Comparison of ENCODE assay signal across 9 mouse cellular contexts in genomic region chr9:106288864-106289263, GRCm38 (mm10). TPM values are rescaled to one million over a fixed set of nuclear protein-coding genes. Genes with fewer than 3 reads are reported as not detected.
DNase-seq lines count a peak whose midpoint lies in the region; ATAC-seq and TF ChIP-seq lines count a peak whose summit lies in the region.
"Had no signal": no experiment of that assay in that cellular context is flagged by ENCODE, and none has a peak within 500 bp of the region (broad histone marks: within the 10 kb centered on the region; RNA-seq: fewer than 3 reads in every experiment).

No protein-coding gene starts in this region.

- ATAC-seq in Patski = peak; percentile 67
- ATAC-seq in frontal cortex, adult (ENCODE audit: low TSS enrichment) = peak; percentile 59
- peak; percentile 78 for ATAC-seq in hindbrain, embryonic 14.5 days (ENCODE audit: low FRiP score)

- H3K9me3 ChIP-seq in hindbrain, embryonic 14.5 days (ENCODE audit: control insufficient read depth, low read length) = no peaks in the 10 kb centered on the region
- H3K9me3 ChIP-seq: megakaryocyte, embryonic 14.5 days had no signal

- POLR2A ChIA-PET in Patski (lab: Charles Lee) = interaction anchor here (1.2 kb wide), 1 partner anchor 10 kb away, joined by 3 read pairs; no protein-coding TSS in a partner anchor

- no peak for TF ChIP-seq CTCF in Patski (IDR thresholded peaks at IDR 0.05)

- H3K27ac ChIP-seq in hindbrain, embryonic 14.5 days = no peak overlapping the region

- in situ Hi-C loops in Patski (cut with MboI; ENCODE audit: low pct_unique_long_range_greater_than_20kb) = no loop called here

- no peak overlapping the region for H3K9ac ChIP-seq in hindbrain, embryonic 14.5 days

- DNase-seq in Patski (ENCODE audit: low read depth, low spot score) = no peak
- peak; percentile 75 for DNase-seq in cerebellum, adult 9-11 months
- DNase-seq in hindbrain, embryonic 14.5 days (ENCODE audit: low spot score) = peak; percentile 87
- peak; percentile 82 to 88 for DNase-seq in layer of hippocampus, postnatal 14 days (ENCODE audit: low spot score in 2 of 2)
- peak; percentile 83 for DNase-seq in lung, postnatal 25 days (ENCODE audit: low spot score)
- peak; percentile 81 for DNase-seq in right cerebral cortex, postnatal 25 days
- peak; percentile 55 to 70 for DNase-seq in urinary bladder, postnatal 36 days (ENCODE audit: low spot score in 2 of 2)

- CTCF ChIA-PET in Patski (lab: Charles Lee) = interaction anchor here (0.6 to 9.2 kb wide), 12 partner anchors 12 to 188 kb away, joined by 3 to 76 read pairs (median 3); partner anchors contain the start of genes Dusp7 and Parp3

- H3K27me3 ChIP-seq in Patski = no peaks in the 10 kb centered on the region
- no peaks in the 10 kb centered on the region for H3K27me3 ChIP-seq in hindbrain, embryonic 14.5 days (ENCODE audit: control insufficient read depth, insufficient read depth, low read length)
- H3K27me3 ChIP-seq: megakaryocyte, embryonic 14.5 days had no signal

- no peaks in the 10 kb centered on the region; the same call in 1 of the 2 replicates for H3K36me3 ChIP-seq in hindbrain, embryonic 14.5 days (replicated peaks; ENCODE audit: control insufficient read depth, insufficient read depth)

- no peak overlapping the region for H3K4me3 ChIP-seq in hindbrain, embryonic 14.5 days (replicated peaks; ENCODE audit: low read length)
- H3K4me3 ChIP-seq: megakaryocyte, embryonic 14.5 days had no signal

- WGBS in hindbrain, embryonic 14.5 days = 33% methylated on average over 3 of the region's 3 CpGs

- no peak overlapping the region for H3K4me2 ChIP-seq in hindbrain, embryonic 14.5 days (replicated peaks)

- H3K4me1 ChIP-seq in hindbrain, embryonic 14.5 days (replicated peaks; ENCODE audit: control insufficient read depth, insufficient read depth, low read length) = no peaks in the 10 kb centered on the region
- H3K4me1 ChIP-seq: megakaryocyte, embryonic 14.5 days had no signal

RNA-seq across cellular contexts. Expression of gene Poc1a, which starts 8.0 kb away (rescaled TPM):
- 9.9 TPM for polyA plus RNA-seq in Patski (2021)
- 6.3 and 7.3 TPM in 2 replicates for polyA plus RNA-seq in hindbrain, embryonic 14.5 days (2014; fragmentation: Nextera tagmentation; extraction: Ambion mirVana)
- total RNA-seq in layer of hippocampus, postnatal 14 days (2021) = 10 to 100 TPM in 1 of 2 experiments, 1 to 10 TPM in 1; 8.5 to 12.0 TPM

RNA-seq across cellular contexts. Expression of gene Alas1, which starts 40.4 kb away (rescaled TPM):
- 91.4 TPM for polyA plus RNA-seq in Patski (2021)
- 99.0 and 99.7 TPM in 2 replicates for polyA plus RNA-seq in hindbrain, embryonic 14.5 days (2014; fragmentation: Nextera tagmentation; extraction: Ambion mirVana)
- 100 to 1,000 TPM; 153 to 174 TPM for total RNA-seq in layer of hippocampus, postnatal 14 days (2021)
